8 mouse cellular contexts compared by ENCODE assay signal in the genomic region with DNA sequence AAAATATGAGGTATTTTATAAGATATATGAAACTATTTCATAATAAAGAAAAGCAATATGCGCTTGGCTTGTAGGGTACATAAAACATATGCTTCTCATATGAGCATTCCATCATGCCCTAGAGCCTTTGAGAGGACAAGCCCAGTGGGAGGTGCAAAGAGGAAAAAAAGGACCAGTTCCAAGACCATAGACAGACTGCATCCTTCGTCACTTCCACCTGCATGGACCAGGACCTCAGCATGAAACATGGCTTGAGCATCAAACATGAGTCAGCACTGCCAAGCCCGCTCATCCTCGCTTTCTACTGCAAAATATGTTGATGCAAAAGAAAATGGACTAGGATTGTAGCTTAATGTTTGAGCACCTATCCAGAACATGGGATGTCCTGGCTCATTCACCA.
"Had no signal": no experiment of that assay in that cellular context is flagged by ENCODE, and none has a peak within 500 bp of the region (broad histone marks: within the 10 kb centered on the region; RNA-seq: fewer than 3 reads in every experiment).

No protein-coding gene starts in this region.

- DNase-seq: kidney, postnatal 10 days; kidney, postnatal 4 days; liver; liver, embryonic 13.5 days; liver, postnatal 0 days; lung, postnatal 14 days; right cerebral cortex, postnatal 14 days; thymus, postnatal 4 days had no signal
